Mouse (Mus musculus) ES-Bruce4 (cell line): ENCODE data around the gene Mutyh.

Source experiments
- CTCF ChIP-seq: IDR thresholded peaks from one replicate; pipeline ENCODE4 v1.8.1; 2011; ENCODE audit warnings: low read depth, low read length
- EP300 ChIP-seq: IDR thresholded peaks from 2 replicates; pipeline ENCODE4 v1.6.1; 2011; ENCODE audit warnings: low read depth, low read length; ENCODE audit not compliant: insufficient read depth
- POLR2A ChIP-seq: IDR thresholded peaks from one replicate; pipeline ENCODE4 v1.8.1; 2011; ENCODE audit warnings: low read length; ENCODE audit not compliant: insufficient read depth

GRCm38 (mm10) chr4:116817486-116817885 is 10.0 kb downstream of the Mutyh start:
- TF ChIP-seq CTCF (no peak), POLR2A (no peak), EP300 (no peak)
